Mouse (Mus musculus) CD4-positive, CD25-positive, alpha-beta regulatory T cell, adult 9 weeks (primary cell): Measurements from ENCODE around the gene Olfr782. TPM values are rescaled to one million over a fixed set of nuclear protein-coding genes. Genes with fewer than 3 reads are reported as not detected.

Experiments used
- polyA plus RNA-seq: library from polyadenylated mRNA; unstranded; fragments of 100-300 nt; shearing (Covaris generic); gene quantifications from one replicate; pipeline ENCODE4 v1.2.1, GENCODE M21; 2017

Gene Olfr782
- polyA plus RNA-seq = not detected

DNA sequence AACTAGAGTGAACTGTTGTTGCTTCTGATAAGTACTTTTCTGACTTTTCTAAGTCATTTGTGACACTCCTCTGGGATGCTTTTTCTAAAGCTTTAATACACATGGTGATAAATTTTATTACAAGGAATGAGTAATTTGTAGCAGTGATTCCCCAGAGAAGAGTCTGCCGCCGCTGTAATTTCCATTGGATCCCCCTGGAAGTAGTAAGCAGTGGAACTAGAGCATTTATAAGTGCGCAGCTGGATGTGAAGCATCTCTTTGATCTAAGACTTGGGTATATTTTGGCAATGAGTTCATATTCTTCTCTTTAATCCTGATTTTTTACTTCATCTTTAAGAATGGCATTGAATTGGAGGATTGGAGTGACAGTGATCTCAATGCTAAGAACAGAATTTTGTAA, at the start of gene Olfr782:
Gene Olfr782 (plus strand): TSS at position 301 of the 400 bp plus-strand sequence.

DNA sequence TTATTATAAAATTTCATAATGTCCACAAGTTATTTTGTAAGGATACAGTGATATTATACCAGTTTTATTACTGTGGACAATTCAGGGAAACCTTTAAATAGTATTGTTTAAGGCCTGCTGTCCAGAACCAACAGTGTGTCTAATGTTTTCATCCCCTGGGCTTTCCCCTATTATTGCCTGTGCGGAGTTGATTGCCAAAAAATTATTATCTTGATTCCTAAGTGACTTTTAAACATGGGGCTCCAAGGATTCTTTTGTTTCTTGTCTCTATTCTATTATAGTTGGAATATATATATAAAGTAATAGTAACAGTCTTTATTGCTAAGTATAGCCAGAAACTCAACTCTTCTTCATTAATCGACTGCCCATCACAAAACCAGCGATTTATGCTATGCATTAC, 30.8 kb upstream of the Olfr782 start, which contains the start of gene Olfr780:
Gene Olfr780 (plus strand): TSS at position 301 of the 400 bp plus-strand sequence.

DNA sequence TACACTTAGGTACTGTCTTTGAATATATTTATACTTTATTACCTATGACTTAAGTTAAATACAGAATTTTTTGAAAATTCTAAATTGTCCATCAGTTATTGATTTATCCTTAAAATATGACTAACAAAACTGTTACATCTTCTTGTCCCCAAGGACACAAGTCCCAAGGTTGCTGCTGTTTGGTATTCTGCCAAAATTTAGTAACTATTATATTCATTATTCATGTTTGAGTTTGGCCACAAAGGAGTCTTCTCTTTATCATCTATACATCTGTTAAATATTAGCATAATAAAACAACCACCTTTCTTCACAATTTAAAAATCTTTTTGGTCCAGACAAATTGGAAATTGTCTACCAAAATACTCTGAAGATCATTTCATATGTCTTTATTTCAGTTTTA, 20.1 kb upstream of the Olfr782 start, which contains the start of gene Olfr781:
Gene Olfr781 (plus strand): TSS at position 301 of the 400 bp plus-strand sequence.

DNA sequence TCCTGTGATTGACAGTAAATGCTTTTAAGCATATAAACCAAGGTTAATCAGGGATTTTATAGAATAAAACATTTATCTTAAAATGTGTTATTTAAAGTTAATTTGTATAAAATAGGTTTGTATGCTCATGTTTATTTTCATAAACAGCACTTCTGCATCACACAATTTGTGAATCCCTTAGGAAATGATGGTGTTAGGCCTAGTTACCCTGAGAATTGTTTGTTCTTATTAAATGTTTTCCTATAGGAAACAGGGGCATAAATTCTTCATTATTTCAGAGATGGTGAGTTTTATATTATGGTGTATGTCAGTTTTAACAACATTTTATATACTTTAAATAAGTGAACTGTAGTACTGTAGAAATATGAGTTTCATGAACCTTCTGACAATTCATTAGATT, 35.1 kb downstream of the Olfr782 start, which contains the start of gene Olfr784:
Gene Olfr784 (plus strand): TSS at position 301 of the 400 bp plus-strand sequence.

Other genes with a start within 250 kb of the Olfr782 start
- gene Olfr768, start 249.5 kb upstream of the Olfr782 start, polyA plus RNA-seq = not detected
- not detected for gene Olfr769, start 231.0 kb upstream of the Olfr782 start, polyA plus RNA-seq
- gene Olfr770, start 209.9 kb upstream of the Olfr782 start, polyA plus RNA-seq = not detected
- gene Olfr771, start 184.1 kb upstream of the Olfr782 start, polyA plus RNA-seq = not detected
- gene Olfr772, start 170.9 kb upstream of the Olfr782 start, polyA plus RNA-seq = not detected
- gene Olfr773, start 161.4 kb upstream of the Olfr782 start, polyA plus RNA-seq = not detected
- not detected for gene Olfr774, start 112.6 kb upstream of the Olfr782 start, polyA plus RNA-seq
- gene Olfr775, start 100.4 kb upstream of the Olfr782 start, polyA plus RNA-seq = not detected
- not detected for gene Olfr776, start 89.7 kb upstream of the Olfr782 start, polyA plus RNA-seq
- not detected for gene Olfr777, start 77.4 kb upstream of the Olfr782 start, polyA plus RNA-seq
- gene Olfr780, start 30.7 kb upstream of the Olfr782 start, polyA plus RNA-seq = not detected
- not detected for gene Olfr781, start 20.0 kb upstream of the Olfr782 start, polyA plus RNA-seq
- not detected for gene Olfr784, start 35.2 kb downstream of the Olfr782 start, polyA plus RNA-seq
- gene Olfr785, start 56.6 kb downstream of the Olfr782 start, polyA plus RNA-seq = not detected
- not detected for gene Olfr786, start 78.5 kb downstream of the Olfr782 start, polyA plus RNA-seq
- not detected for gene Olfr787, start 113.0 kb downstream of the Olfr782 start, polyA plus RNA-seq
- not detected for gene Olfr788, start 122.1 kb downstream of the Olfr782 start, polyA plus RNA-seq
- not detected for gene Olfr789, start 135.9 kb downstream of the Olfr782 start, polyA plus RNA-seq
- gene Olfr790, start 149.6 kb downstream of the Olfr782 start, polyA plus RNA-seq = not detected
- not detected for gene Olfr791, start 172.9 kb downstream of the Olfr782 start, polyA plus RNA-seq
- gene Olfr792, start 190.3 kb downstream of the Olfr782 start, polyA plus RNA-seq = not detected
- gene Olfr794, start 218.8 kb downstream of the Olfr782 start, polyA plus RNA-seq = not detected